Mouse (Mus musculus): ENCODE results near the gene Cab39l.
A peak's percentile ranks its signal among the peaks of the same experiment; 100 is the strongest.
"Not testable (repeated sequence)": the region's sequence is repeated elsewhere in the genome, so short reads cannot be mapped to it uniquely, and the experiment has no call there.

Cab39l gene

GRCm38 (mm10) chr14:59566756-59567155 lies 126.0 kb downstream of the Cab39l start:
- DNase-seq (ENCODE audit: low spot score in 2 of 2): no peak

- DNase-seq (ENCODE audit: low spot score in 2 of 2): no peak
Measured at GRCm38 (mm10) chr14:59576385-59576784, 135.6 kb downstream of the Cab39l start.

DNA sequence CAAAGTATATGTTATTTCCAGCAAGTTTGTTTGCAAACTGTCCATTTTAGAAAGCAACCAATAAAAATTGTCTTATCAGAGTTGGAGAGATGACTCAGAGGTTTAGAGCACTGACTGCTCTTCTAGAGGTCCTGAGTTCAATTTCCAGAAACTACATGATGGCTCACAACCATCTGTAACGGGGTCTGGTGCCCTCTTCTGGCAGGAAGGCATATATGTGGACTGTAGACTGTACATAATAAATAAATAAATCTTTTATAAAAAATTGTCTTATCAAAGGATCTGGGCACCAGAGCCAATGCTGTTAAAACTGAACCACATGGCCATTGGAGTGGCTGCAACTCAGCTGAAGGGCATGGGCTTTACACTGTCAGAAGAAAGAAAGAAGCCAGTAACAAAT lies 149.8 kb downstream of the Cab39l start:
- DNase-seq (ENCODE audit: low spot score in 2 of 2): peak; percentile 13 to 27

DNA sequence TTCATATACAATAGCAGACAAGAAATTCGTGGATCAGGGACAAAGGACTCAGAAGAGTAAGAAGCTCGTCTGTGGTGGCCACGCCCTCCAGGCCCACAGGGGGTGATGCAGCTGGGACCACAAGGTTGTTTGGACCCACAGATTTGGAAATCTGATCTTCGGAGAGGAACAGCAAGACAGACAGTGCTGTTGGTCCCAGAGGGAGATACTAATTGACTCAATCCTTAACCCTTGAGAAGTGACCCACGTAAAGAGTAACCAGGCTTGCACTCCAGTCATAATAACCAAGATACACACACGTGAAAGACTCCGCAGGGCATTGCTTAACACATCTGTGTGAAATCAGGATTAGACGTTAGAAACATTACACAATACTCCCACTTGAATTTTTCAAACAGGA lies 151.1 kb downstream of the Cab39l start:
- DNase-seq (ENCODE audit: low spot score in 2 of 2): no peak

DNA sequence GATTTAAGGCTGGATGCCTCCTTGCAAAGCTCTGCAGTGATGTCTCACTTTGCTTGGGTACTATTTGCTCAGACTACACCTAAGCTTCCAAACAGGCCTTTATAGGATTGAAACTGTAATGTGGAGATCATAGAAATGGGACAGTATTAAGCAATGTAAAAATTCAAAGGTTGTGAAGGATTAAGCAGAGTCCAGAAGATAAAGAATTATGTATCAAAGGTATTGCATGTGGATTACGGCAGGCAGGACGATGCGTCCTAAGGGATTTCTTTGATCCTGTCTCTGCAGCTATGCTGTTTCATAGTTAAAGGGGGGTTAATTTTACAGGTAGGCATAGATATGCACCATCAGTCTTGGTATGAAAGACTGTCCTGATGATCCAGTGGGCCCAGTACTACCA lies 151.8 kb downstream of the Cab39l start:
- no peak for DNase-seq (ENCODE audit: low spot score in 2 of 2)

GRCm38 (mm10) chr14:59594988-59595387 lies 154.2 kb downstream of the Cab39l start:
- no peak for DNase-seq (ENCODE audit: low spot score in 2 of 2)

DNA sequence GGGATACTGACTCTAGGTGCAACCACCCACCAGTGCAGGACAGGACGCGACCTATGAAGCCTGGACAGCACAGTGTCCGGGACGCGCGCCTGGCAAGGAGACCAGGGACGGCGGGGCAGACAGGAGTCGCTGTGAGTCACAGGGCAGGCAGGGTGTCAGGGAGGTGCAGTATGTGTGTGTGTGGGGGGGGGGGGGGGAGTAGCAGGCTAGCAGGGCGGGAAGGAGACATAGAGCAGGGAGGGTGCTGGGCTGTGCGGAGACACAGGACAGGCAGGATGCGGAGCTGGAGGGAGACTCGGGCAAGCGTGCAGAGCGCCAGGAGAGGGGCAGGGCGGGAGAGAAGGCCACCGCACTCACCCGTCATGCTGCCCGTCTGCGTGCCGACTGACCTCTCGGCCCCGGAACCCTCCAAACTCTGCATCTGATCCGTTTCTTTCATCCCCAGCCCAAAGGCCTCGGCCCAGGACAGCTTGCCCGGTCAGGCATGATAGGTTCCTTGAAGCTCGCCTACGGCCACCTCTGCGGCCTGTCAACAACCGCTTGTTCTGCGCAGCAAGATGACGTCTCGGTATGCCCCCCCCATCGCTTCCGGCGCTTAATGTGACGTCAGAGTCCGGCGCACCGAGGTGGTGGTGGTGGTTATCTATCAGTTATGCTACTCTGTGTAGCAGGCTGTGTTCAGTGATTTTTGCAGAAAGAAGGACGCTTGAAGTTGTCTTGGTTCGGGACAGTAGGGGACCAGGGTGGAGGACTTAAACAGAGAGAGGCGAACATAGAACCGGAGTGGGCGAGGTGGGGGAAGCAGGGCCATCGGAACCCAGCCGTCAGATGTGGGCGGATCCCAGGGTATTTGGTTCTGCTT lies 156.9 kb downstream of the Cab39l start, which contains the start of gene Cdadc1:
Gene Cdadc1 (minus strand): TSS at position 562 of the 862 bp plus-strand sequence.
- peak; percentile 97 to 99 for DNase-seq (ENCODE audit: low spot score in 2 of 2)

DNA sequence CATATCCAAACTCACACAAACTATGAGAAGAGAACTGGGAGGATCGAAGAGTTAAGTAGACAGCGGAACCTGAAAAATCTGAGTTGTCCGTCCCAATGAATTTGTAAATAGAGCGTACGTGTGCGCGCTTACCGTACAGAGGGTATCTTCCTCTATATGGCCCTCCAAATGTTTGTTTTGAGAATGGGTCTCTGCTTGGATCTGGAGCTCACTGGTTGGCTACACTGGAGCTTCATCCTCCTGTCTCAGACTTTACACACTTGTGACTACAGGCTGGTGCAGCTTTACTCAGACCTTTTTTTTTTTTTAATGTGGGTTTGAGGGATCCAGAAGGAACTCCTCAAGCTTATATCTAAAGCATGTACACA lies 157.5 kb downstream of the Cab39l start:
- DNase-seq (ENCODE audit: low spot score in 2 of 2): no peak

DNA sequence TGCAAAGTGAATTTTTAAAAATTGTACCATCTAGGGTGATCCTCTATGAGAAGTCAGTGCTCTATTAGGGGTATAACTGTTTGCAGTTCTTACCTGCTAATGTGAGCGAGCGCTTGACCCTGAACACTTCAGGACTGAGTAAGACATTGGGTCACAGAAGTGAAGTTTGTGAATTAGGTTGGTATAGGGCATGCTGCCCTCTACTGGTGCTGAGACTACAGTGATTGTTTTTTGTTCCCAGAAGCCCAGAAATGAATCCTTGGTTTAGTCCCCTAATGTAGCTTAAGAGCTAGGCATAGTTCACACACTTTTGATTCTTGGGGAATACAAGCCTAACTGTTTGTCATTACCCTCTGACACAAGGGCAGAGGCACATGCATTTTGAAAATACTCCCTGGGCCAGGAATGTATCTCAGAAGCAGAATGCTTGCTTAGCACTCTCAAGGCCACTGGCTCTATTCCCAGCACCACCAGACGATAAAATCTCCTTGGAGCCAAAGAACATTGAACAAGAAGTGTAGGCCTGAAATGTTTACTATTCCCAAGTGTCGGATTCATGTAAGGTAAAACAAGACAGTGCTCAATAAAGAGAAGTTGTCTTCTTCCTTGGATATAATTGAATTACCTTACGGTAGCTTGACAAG lies 163.4 kb downstream of the Cab39l start:
- DNase-seq (ENCODE audit: low spot score in 2 of 2): peak in 1 of 2 experiments; percentile 34

DNA sequence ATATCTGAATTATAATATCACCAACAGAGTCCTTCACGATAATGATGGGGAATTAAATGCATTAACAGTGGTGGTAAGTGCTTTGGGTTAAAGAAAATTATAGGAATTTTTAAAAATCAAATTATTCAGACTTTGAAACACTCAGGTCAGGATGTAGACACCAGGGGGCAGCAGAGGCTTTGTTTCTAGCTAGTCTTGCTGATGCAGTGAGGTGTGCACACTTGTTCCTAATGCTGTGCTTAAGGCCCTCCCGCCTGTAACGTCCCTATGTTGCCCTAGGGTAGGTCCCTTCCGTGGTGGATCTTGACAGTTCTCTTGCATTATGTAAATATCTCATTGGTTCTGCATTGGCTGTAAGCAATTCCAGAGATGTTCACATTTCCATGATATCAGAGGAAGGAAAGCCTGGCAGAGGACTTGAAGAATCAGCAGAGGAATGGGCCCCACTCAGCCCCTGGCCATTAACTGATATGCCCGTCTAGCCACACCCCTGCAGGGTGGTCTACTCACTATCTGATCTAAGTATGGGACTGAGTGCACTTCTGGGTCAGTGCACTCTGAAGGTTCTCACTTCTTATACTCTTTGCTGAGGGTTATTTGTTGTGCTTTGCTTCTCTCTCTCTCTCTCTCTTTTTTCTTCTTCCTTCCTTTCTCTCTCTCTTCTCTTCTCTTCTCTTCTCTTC lies 165.0 kb downstream of the Cab39l start:
- DNase-seq (ENCODE audit: low spot score in 2 of 2): peak; percentile 54 to 78

GRCm38 (mm10) chr14:59607021-59607420 lies 166.2 kb downstream of the Cab39l start:
- no peak for DNase-seq (ENCODE audit: low spot score in 2 of 2)

- peak; percentile 51 to 54 for DNase-seq (ENCODE audit: low spot score in 2 of 2)
Measured at GRCm38 (mm10) chr14:59612920-59613625, 172.3 kb downstream of the Cab39l start.

DNA sequence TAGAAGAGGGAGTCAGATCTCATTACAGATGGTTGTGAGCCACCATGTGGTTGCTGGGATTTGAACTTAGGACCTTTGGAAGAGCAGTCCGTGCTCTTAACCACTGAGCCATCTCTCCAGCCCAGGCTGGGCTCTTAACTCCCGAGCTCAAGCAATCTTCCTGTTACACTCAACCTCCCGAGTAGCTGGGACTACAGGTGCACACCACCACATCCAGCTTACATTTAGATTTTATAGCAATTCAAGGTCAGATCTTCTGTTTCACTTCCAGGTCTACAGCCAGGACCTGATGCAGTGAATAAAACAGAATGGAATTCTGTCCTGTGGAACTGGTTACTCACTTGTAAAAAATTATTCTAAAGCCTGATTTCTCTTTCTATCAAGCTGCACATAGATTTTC lies 173.4 kb downstream of the Cab39l start:
- not testable (repeated sequence) for DNase-seq (ENCODE audit: low spot score in 2 of 2)

DNA sequence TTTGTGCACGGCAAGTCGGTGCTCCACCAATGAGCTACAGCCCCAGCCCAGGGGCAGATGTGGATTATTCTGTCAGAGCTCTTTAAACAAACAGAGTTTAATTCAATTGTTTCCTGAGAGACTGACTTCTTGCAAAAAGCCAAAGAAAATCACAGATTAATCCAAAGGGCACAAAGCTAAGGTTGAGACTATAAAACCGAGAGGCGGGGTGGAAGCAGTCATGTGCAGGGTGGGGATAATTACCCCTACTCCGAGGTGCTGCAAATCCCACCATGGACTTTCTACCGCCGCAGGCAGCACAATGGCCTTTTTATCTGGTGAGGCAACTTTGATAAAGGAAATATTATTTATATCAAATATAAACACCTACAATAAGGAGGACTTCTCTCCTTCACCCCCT lies 176.0 kb downstream of the Cab39l start:
- DNase-seq (ENCODE audit: low spot score in 2 of 2): no peak

DNA sequence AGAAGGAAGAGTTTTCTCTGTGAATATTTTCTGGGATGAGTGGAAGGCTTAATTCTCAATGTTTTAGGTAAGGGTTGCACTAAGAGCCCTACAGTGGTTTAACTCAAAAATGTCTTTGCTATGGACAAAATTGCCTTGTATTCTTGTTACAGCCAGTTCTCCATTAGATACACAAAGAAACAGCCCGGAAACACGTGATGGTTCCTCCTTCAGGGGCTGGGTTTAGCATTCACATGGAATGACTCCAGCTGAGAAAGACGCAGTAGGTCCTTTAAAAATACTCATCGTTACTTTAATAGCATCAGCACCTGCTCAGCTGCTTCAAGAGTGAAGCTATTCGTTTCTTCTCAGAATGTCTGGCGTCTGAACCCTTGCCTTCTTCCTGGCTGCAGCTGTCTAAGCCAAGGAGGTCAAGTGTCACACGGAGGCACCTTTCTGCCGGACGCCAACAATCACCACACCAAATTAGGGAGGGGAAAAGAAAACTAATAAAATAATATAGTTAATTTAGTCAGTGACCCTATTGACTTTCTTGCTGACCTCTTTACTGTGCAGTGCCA lies 183.6 kb downstream of the Cab39l start:
- no peak for DNase-seq (ENCODE audit: low spot score in 2 of 2)

- DNase-seq (ENCODE audit: low spot score in 2 of 2): peak; percentile 63 to 66
Measured at GRCm38 (mm10) chr14:59625158-59625805, 184.5 kb downstream of the Cab39l start, which contains the start of gene Shisa2. TSS of gene Shisa2 (plus strand) at chr14:59625308.

DNA sequence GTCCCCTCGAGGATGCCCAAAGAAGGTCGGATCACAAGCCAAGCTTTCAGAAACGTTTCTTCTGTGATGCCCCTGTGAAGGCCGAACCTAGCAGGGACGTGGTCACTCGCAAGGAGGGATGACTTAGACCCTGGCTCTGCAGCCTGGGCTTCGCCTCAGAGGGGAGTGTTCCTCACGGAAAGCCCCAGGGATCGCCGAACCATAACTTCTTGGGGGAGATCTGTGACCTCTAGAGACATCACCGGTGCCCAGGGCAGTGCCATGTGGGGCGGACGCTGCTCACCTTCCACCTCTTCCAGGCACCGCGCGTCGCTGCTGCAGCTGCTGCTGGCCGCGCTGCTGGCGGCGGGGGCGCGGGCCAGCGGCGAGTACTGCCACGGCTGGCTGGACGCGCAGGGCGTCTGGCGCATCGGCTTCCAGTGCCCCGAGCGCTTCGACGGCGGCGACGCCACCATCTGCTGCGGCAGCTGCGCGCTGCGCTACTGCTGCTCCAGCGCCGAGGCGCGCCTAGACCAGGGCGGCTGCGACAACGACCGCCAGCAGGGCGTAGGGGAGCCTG lies 185.1 kb downstream of the Cab39l start:
- no peak for DNase-seq (ENCODE audit: low spot score in 2 of 2)

DNA sequence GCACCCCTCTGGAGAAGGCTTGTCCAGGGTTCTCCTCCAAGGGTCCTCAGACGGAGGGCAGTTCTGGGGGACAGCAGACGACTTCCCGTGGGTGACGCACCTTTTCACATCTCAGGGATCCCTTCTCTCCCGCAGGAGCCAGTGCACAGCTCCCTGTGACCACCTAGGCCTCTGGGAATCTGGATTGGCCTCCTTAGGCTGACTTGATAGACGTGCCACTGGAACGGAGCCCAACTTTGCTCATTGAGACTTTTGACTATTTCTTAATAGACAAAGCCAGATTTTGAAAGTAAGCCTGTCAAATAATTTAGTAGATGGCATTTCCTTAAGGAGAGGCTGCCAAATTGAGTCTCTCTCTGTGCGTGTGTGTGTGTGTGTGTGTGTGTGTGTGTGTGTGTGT lies 185.9 kb downstream of the Cab39l start:
- DNase-seq (ENCODE audit: low spot score in 2 of 2): no peak

DNA sequence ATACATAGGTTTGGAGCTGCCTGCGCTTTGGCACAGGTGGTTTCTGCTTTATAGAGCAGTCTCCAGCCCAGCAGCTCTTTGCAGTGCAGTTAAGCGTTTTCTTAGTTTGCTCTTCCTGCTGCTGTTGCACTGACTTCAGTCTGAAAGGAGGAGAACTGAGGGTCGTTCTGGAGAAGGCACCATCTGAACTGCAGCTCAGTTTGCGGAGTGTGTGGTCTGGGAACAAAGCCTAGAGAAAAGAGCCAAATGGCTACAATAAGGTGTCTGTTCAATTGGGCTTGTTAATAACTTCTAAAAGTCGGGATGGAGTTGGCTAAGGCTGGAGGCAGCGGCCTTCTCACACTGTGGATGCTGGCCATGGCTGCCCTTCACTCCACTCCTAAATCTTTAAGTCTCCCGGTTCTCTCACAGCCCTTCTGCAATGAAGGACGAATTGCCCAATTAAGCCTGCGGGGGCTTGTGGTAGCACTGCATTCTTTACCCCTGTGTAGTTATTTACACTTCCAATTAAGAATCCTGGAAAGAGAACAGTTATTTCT lies 186.4 kb downstream of the Cab39l start:
- no peak for DNase-seq (ENCODE audit: low spot score in 2 of 2)

DNA sequence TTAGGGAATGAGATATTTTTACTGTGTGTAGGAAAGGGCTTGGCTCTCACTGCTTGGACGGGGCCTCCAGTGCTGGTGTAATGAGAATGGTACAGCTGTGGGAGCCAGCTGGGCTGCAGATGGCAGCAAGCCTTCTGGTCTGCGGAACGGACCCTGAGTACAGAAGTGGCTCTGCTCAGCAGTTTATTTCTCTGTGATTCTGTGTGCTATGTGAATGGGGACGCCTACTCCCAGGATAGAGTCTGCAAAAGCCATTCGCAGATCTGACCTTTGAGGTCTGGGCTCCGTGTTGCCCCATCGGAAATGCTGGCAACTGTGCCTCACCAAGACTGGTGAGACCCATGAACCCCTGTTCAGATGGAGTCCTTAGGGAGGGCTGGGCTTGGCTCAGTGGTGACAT lies 187.1 kb downstream of the Cab39l start:
- DNase-seq (ENCODE audit: low spot score in 2 of 2): peak in 1 of 2 experiments; percentile 51

Measured in frontal cortex, postnatal 36 days (tissue).